Mouse (Mus musculus) adrenal gland, postnatal 0 days (tissue): ENCODE measurements around the gene Krtap1-4. TPM values are rescaled to one million over a fixed set of nuclear protein-coding genes. Genes with fewer than 3 reads are reported as not detected.

Source experiments
- polyA plus RNA-seq: library from polyadenylated mRNA; unstranded; fragments of >200 nt; fragmentation: Nextera tagmentation; extraction: Ambion mirVana; gene quantifications from 2 replicates; pipeline ENCODE4 v1.2.1, GENCODE M21; 2015

Gene Krtap1-4
- not detected in 2 replicates for polyA plus RNA-seq

GRCm38 (mm10) chr11:99583245-99583704 lies at the start of gene Krtap1-4:
TSS of gene Krtap1-4 (minus strand) at chr11:99583654.

DNA sequence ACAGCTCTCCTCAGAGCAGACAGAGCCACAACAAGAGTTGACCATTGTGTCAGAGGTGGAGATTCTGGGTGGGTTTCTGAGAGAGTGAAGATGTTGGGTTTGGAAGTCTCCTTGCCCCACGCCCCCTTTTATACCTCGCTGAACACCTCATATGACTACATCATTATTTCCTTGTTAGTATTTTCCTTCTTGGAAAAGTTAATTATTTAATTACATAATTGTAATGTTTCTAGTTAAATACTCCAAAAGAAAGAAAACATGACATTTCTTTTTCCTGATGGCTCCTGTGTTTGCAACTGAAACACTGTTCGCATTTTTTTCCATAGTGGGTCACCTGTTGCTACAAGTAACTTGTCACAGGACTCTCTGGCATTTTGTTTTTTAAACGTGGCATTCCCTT lies 44.7 kb upstream of the Krtap1-4 start, which contains the start of gene Krtap4-1:
Krtap4-1 (minus strand) TSS at position 101 of the 400 bp plus-strand sequence.

GRCm38 (mm10) chr11:99620335-99620734 lies 36.9 kb upstream of the Krtap1-4 start, which contains the start of gene Gm11562:
TSS of gene Gm11562 (minus strand) at chr11:99620435.

DNA sequence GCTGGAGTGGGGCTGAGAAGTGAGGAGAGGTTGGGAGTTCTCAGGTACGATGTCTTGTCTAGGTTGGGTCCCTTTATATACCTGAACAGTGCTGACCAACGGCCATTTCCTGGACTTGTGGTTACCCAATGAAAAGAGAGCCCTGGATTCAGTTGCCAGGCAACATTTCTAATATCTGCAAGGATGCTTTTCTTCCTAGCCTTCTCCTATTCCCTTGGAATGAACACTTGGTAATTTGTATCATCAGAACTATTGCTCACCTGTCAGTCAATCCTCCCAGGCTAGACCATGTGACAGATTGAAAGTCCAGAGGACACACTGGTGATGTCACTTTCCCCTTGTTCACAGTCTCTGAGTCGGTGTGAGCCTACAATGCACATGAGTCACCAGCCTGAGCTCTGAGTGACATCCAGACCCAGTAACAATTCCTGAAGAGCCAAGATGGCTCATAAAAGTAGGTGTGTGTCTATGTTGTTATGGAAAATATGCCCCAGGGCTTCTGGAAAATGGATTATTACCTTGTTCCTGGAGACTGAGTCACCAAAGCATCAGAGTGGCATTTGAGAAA lies 31.4 kb upstream of the Krtap1-4 start, which contains the start of gene Krtap2-4:
Krtap2-4 (minus strand) TSS at position 51 of the 568 bp plus-strand sequence.

DNA sequence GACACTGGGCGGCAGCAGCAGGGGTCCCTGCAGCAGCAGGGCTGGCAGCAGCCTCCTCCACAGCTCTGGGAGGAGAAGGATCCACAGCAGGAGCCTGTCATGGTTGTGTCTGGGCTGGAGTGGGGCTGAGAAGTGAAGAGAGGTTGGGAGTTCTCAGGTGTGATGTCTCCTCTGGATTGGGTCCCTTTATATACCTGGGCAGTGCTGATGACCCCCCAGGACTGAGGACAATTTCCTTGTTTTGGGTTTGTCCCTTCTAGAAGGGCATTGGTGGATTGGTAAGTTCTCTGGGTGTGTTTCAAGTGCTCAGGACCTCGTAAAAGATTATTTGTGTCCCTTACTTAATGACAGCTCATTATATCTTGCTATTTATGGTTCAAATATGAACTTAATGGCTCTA lies 26.6 kb upstream of the Krtap1-4 start, which contains the start of gene Gm11937:
Gm11937 (minus strand) TSS at position 101 of the 400 bp plus-strand sequence.

DNA sequence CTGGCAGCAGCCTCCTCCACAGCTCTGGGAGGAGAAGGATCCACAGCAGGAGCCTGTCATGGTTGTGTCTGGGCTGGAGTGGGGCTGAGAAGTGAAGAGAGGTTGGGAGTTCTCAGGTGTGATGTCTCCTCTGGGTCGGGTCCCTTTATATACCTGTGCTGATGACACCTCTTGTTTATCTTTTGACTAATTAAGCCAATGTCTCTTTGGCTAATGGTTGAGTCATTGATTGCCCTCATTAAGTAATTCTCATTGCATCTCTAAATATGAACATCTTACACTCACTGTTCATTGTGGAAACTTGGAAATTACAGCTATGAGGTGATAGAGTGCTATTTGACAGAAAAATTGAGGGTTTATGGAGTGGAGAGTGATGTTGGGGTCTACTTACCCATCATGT lies 19.8 kb upstream of the Krtap1-4 start, which contains the start of gene Gm11938:
Gm11938 (minus strand) TSS at position 101 of the 400 bp plus-strand sequence.

DNA sequence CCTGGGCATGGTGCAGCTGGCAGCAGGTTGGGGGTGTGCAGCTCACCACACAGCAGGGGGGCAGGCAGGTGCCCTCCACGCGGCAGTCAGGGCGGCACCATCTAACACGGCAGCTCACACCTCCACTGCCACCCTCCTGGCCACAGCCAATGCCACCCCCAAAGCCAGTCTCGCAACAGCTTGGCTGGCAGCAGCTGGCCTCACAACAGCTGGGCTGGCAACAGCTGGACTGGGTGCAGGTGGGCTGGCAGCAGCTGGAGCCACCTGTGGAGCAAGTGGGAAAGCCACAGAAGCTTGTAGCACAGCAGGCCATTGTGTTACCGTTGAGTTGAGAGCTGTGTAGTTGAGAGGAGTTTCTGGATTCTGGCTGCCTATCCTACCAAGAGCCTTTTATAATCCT lies 14.3 kb upstream of the Krtap1-4 start, which contains the start of gene Krtap9-3:
Krtap9-3 (minus strand) TSS at position 364 of the 400 bp plus-strand sequence.

DNA sequence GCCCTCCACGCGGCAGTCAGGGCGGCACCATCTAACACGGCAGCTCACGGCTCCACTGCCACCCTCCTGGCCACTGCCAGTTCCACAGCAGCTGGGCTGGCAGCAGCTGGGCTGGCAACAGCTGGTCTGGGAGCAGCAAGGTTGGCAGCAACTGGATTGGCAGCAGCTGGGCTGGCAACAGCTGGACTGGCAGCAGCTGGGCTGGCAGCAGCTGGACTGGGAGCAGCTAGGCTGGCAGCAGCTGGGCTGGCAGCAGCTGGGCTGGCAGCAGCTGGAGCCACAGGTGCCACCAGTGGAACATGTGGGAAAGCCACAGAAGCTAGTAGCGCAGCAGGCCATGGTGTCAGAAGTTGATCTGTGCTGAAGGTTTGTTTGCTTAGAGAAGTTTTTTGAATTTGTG lies 7.5 kb upstream of the Krtap1-4 start, which contains the start of gene Krtap1-3:
Krtap1-3 (minus strand) TSS at position 359 of the 400 bp plus-strand sequence.

GRCm38 (mm10) chr11:99580636-99581035 lies 2.8 kb downstream of the Krtap1-4 start, which contains the start of gene Krtap1-5:
TSS of gene Krtap1-5 (minus strand) at chr11:99581016.

DNA sequence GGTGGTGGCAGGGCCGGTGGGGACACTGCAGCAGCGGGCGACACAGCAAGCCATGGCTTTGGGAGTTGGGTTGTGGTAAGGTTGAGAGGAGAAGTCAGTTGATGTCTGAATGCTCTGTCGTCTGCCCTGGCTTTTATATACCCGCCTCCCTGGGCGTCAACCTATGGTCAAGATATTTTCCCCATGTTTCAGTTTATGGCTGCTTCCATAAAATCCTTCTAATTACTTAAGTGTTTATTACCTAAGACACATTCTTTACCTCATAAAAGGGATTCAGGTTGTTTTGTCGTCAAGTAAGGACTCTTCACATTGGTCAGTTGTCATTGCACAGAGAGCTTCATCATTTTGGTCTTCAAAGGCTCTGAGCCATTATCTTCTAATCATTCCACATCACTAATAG lies 16.9 kb downstream of the Krtap1-4 start, which contains the start of gene Krtap3-1:
Krtap3-1 (minus strand) TSS at position 101 of the 400 bp plus-strand sequence.

DNA sequence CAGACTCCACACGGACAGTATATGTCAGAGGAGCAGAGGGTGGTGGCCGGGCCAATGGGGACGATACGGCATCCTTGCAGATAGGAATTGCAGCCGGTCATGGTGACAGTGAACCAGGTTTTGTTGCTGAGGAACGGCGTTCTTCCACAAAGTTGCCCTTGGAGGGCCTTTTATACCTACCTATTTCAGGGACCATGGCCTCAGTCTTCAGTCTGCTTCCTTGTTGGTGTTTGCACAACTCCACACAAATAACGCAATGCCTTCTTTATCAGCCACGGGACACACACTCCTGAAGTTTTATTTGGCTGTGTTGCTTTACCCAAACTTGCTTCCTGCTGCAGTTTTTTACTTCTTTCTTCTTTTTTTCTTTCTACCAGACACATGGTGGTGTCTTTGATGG lies 24.1 kb downstream of the Krtap1-4 start, which contains the start of gene Gm11939:
Gm11939 (minus strand) TSS at position 101 of the 400 bp plus-strand sequence.

DNA sequence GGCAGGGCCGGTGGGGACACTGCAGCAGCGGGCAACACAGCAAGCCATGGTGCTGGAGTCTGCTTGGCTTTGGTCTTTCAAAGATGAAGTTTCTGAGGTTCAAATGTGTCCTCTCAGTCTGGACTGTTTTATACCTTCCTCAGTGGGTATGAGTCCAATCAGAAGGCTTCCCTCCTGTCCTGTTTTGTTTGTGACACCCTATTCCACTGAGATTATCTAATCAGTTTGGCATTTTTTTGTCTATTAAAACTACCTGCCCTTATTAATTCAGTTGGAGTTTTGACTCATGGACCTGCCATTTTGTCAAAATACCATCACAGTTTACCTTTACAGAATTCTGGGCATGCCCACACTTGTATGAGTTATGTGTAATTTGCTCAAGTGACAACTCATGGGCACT lies 26.7 kb downstream of the Krtap1-4 start, which contains the start of gene Krtap3-2:
Krtap3-2 (minus strand) TSS at position 101 of the 400 bp plus-strand sequence.

DNA sequence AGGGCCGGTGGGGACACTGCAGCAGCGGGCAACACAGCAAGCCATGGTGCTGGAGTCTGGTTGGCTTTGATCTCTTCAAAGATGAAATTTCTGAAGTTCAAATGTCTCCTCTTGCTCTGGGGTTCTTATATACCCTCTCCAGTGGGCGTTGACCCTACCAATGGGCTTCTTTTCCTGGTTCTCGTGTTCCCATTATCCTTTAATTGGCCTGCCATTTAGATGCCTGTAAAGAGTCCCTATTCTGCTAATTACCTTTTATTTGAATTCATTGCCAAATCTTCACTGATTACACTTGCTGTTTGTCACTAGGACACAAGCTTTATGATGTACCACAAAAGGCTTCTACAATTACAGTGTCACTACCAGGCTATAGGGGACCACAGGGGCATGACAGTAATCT lies 32.7 kb downstream of the Krtap1-4 start, which contains the start of gene Krtap3-3:
Krtap3-3 (minus strand) TSS at position 101 of the 400 bp plus-strand sequence.

Other genes starting within 250 kb of the Krtap1-4 start
- not detected in 2 replicates for gene Krt26, start 245.7 kb downstream of the Krtap1-4 start, polyA plus RNA-seq
- not detected in 2 replicates for gene Krt27, start 232.6 kb downstream of the Krtap1-4 start, polyA plus RNA-seq
- 0.08 and 0.14 TPM in 2 replicates for gene Krt28, start 208.8 kb downstream of the Krtap1-4 start, polyA plus RNA-seq
- 34.8 and 42.7 TPM in 2 replicates for gene Krt10, start 194.3 kb downstream of the Krtap1-4 start, polyA plus RNA-seq
- not detected in 2 replicates for gene Krt12, start 161.4 kb downstream of the Krtap1-4 start, polyA plus RNA-seq
- gene Krt20, start 145.5 kb downstream of the Krtap1-4 start, polyA plus RNA-seq: 1.3 and 3.1 TPM in 2 replicates
- gene Krt23, start 90.5 kb downstream of the Krtap1-4 start, polyA plus RNA-seq: 1.7 and 3.0 TPM in 2 replicates
- not detected in 2 replicates for gene Krt39, start 62.3 kb downstream of the Krtap1-4 start, polyA plus RNA-seq
- gene Krt40, start 40.5 kb downstream of the Krtap1-4 start, polyA plus RNA-seq: not detected in 2 replicates
- gene Krtap3-3, start 32.8 kb downstream of the Krtap1-4 start, polyA plus RNA-seq: not detected in 2 replicates
- gene Krtap3-2, start 26.8 kb downstream of the Krtap1-4 start, polyA plus RNA-seq: not detected in 2 replicates
- gene Gm11939, start 24.2 kb downstream of the Krtap1-4 start, polyA plus RNA-seq: not detected in 2 replicates
- gene Krtap3-1, start 17.0 kb downstream of the Krtap1-4 start, polyA plus RNA-seq: not detected in 2 replicates
- gene Krtap1-5, start 2.6 kb downstream of the Krtap1-4 start, polyA plus RNA-seq: not detected in 2 replicates
- not detected in 2 replicates for gene Krtap1-3, start 7.7 kb upstream of the Krtap1-4 start, polyA plus RNA-seq
- not detected in 2 replicates for gene Krtap9-3, start 14.5 kb upstream of the Krtap1-4 start, polyA plus RNA-seq
- gene Gm11938, start 19.7 kb upstream of the Krtap1-4 start, polyA plus RNA-seq: not detected in 2 replicates
- not detected in 2 replicates for gene Gm11937, start 26.5 kb upstream of the Krtap1-4 start, polyA plus RNA-seq
- gene Krtap2-4, start 31.2 kb upstream of the Krtap1-4 start, polyA plus RNA-seq: not detected in 2 replicates
- gene Gm11562, start 36.8 kb upstream of the Krtap1-4 start, polyA plus RNA-seq: not detected in 2 replicates
- gene Krtap4-1, start 44.6 kb upstream of the Krtap1-4 start, polyA plus RNA-seq: not detected in 2 replicates
- not detected in 2 replicates for gene Krtap4-2, start 51.4 kb upstream of the Krtap1-4 start, polyA plus RNA-seq
- not detected in 2 replicates for gene Krtap4-7, start 60.4 kb upstream of the Krtap1-4 start, polyA plus RNA-seq
- not detected in 2 replicates for gene Gm11555, start 66.6 kb upstream of the Krtap1-4 start, polyA plus RNA-seq
- not detected in 2 replicates for gene Gm11563, start 75.3 kb upstream of the Krtap1-4 start, polyA plus RNA-seq
- gene Krtap4-6, start 82.3 kb upstream of the Krtap1-4 start, polyA plus RNA-seq: not detected in 2 replicates
- gene Gm14190, start 107.1 kb upstream of the Krtap1-4 start, polyA plus RNA-seq: not detected in 2 replicates
- gene Gm14180, start 150.6 kb upstream of the Krtap1-4 start, polyA plus RNA-seq: not detected in 2 replicates
- not detected in 2 replicates for gene Gm11595, start 189.3 kb upstream of the Krtap1-4 start, polyA plus RNA-seq
- not detected in 2 replicates for gene Krtap4-8, start 197.1 kb upstream of the Krtap1-4 start, polyA plus RNA-seq
- gene Krtap4-9, start 201.5 kb upstream of the Krtap1-4 start, polyA plus RNA-seq: not detected in 2 replicates
- not detected in 2 replicates for gene Gm11596, start 209.8 kb upstream of the Krtap1-4 start, polyA plus RNA-seq
- not detected in 2 replicates for gene Gm11569, start 215.3 kb upstream of the Krtap1-4 start, polyA plus RNA-seq
- not detected in 2 replicates for gene Gm11554, start 220.8 kb upstream of the Krtap1-4 start, polyA plus RNA-seq
- not detected in 2 replicates for gene Krtap4-13, start 226.2 kb upstream of the Krtap1-4 start, polyA plus RNA-seq
- not detected in 2 replicates for gene Gm11564, start 232.0 kb upstream of the Krtap1-4 start, polyA plus RNA-seq